Mouse (Mus musculus): ENCODE measurements around the gene Tex45.

DNA sequence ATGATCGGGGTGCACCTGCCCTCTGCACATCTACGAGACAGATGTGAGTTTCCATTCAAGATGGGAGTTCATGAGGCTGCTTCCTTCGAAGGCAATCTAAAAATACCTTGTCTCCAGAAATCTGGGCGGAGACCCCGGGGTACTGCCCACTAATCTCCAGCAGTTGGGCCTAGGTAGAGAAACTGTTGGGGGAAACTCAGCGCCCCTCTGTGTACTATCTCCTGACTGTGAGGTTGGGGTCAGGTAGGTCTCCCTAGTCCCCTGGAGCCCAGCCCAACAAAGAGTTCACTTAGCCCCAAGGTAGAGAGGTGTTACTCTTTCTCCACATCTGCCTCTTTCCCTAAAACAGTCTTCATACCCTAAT, 23.2 kb downstream of the Tex45 start:
- TF ChIP-seq CTCF (IDR thresholded peaks at IDR 0.05 in 2 of 3, conservative IDR thresholded peaks at IDR 0.05 in 1 of 3; ENCODE audit: control insufficient read depth in 1 of 3, insufficient read depth in 1 of 3, low read depth in 2 of 3, low read length in 3 of 3, poor library complexity in 1 of 3, severe bottlenecking in 1 of 3) (no peak), SMC3 (IDR thresholded peaks at IDR 0.05; ENCODE audit: low read depth, low read length) (no peak), POLR2A (IDR thresholded peaks at IDR 0.05; ENCODE audit: control insufficient read depth in 1 of 2, insufficient read depth in 1 of 2, low read depth in 1 of 2, low read length in 2 of 2, poor library complexity in 1 of 2) (no peak), TCF12 (IDR thresholded peaks at IDR 0.05; ENCODE audit: low read depth, low read length) (no peak), MYC (IDR thresholded peaks at IDR 0.05; ENCODE audit: low read depth, low read length) (no peak), E2F4 (IDR thresholded peaks at IDR 0.05; ENCODE audit: borderline replicate concordance, low read depth, low read length) (no peak), GATA1 (IDR thresholded peaks at IDR 0.05; ENCODE audit: low read depth, low read length) (no peak), TBP (IDR thresholded peaks at IDR 0.05; ENCODE audit: low read depth, low read length) (no peak), ZKSCAN1 (IDR thresholded peaks at IDR 0.05; ENCODE audit: low read depth, low read length) (no peak), SIN3A (IDR thresholded peaks at IDR 0.05; ENCODE audit: low read length) (no peak), EP300 (IDR thresholded peaks at IDR 0.05; ENCODE audit: low read depth in 1 of 2, low read length in 2 of 2) (no peak), NELFE (IDR thresholded peaks at IDR 0.05; ENCODE audit: low read depth, low read length) (no peak), MEF2A (IDR thresholded peaks at IDR 0.05; ENCODE audit: extremely low read depth, insufficient replicate concordance, low read depth, low read length, poor library complexity, severe bottlenecking) (no peak)

Data from MEL (cell line).